Mouse (Mus musculus): ENCODE measurements around the gene Eef1akmt4. TPM values are rescaled to one million over a fixed set of nuclear protein-coding genes. Genes with fewer than 3 reads are reported as not detected.

Gene Eef1akmt4
- total and polyA plus RNA-seq, 3 experiments, result 37.1 to 52.2 TPM; not detected in 1

- TF ChIP-seq MAZ (IDR thresholded peaks at IDR 0.05; ENCODE audit: low read depth, low read length) (no peak), ZKSCAN1 (IDR thresholded peaks at IDR 0.05; ENCODE audit: low read depth, low read length) (no peak), SMC3 (IDR thresholded peaks at IDR 0.05; ENCODE audit: low read depth, low read length) (no peak), POLR2AphosphoS2 (IDR thresholded peaks at IDR 0.05; ENCODE audit: low read length) (no peak), GABPA (IDR thresholded peaks at IDR 0.05; ENCODE audit: low read depth, low read length) (no peak), POLR2A (IDR thresholded peaks at IDR 0.05; ENCODE audit: control insufficient read depth in 1 of 2, insufficient read depth in 1 of 2, low read depth in 1 of 2, low read length in 2 of 2, poor library complexity in 1 of 2) (no peak)
These were observed 11.8 kb downstream of the Eef1akmt4 start (continued) for GRCm38 (mm10) chr16:20623211-20623610.

GRCm38 (mm10) chr16:20628871-20629391 is 17.5 kb downstream of the Eef1akmt4 start:
- Histone ChIP-seq H3K9me3 (replicated peaks; ENCODE audit: insufficient read depth, low read length) (no peaks in the 10 kb centered on the region), H3K79me2 (ENCODE audit: control insufficient read depth, insufficient read depth, low read length, poor library complexity) (peaks cover 6% of the 10 kb centered on the region; the same call in 1 of the 2 replicates), H3K27ac (ENCODE audit: control insufficient read depth, low read depth, low read length) (0 out of 2 replicates have a peak overlapping the region, but pooled peaks have one; percentile 2), H3K9ac (ENCODE audit: control insufficient read depth, low read depth, low read length, poor library complexity, severe bottlenecking) (peak overlapping the region; percentile 69), H3K36me3 (ENCODE audit: control insufficient read depth in 1 of 2, insufficient read depth in 2 of 2, low read length in 2 of 2) (peaks cover 0 to 3% of the 10 kb centered on the region in 2 experiments; a peak in 2 of 4 replicates), H3K4me1 (ENCODE audit: control insufficient read depth in 1 of 2, insufficient read depth in 2 of 2, low read length in 2 of 2) (peaks cover 2 to 16% of the 10 kb centered on the region in 2 experiments; a peak in 3 of 4 replicates), H3K4me3 (ENCODE audit: control insufficient read depth in 1 of 2, insufficient read depth in 1 of 2, low read depth in 2 of 2, low read length in 2 of 2) (peak overlapping the region; percentile 59 to 73), H3K27me3 (ENCODE audit: control insufficient read depth in 1 of 2, insufficient read depth in 2 of 2, low read length in 2 of 2) (no peaks in the 10 kb centered on the region)
- peak; percentile 46 for DNase-seq (ENCODE audit: low read depth, low spot score)
- no peak for TF ChIP-seq UBTF (IDR thresholded peaks at IDR 0.05; ENCODE audit: borderline replicate concordance, insufficient read depth, low read depth, low read length)
- no peak for TF ChIP-seq CHD2 (IDR thresholded peaks at IDR 0.05; ENCODE audit: low read length)
- TF ChIP-seq ZNF384 (IDR thresholded peaks at IDR 0.05; ENCODE audit: low read depth, low read length), result no peak
- TF ChIP-seq POLR2AphosphoS2 (IDR thresholded peaks at IDR 0.05; ENCODE audit: low read length), result no peak
- TF ChIP-seq ELF1 (IDR thresholded peaks at IDR 0.05; ENCODE audit: low read depth, low read length), result no peak
- TF ChIP-seq CHD1 (IDR thresholded peaks at IDR 0.05; ENCODE audit: low read depth, low read length), result no peak
- no peak for TF ChIP-seq TBP (IDR thresholded peaks at IDR 0.05; ENCODE audit: low read depth, low read length)
- no peak for TF ChIP-seq JUND (IDR thresholded peaks at IDR 0.05; ENCODE audit: low read depth, low read length)
- TF ChIP-seq POLR2AphosphoS5 (IDR thresholded peaks at IDR 0.05; ENCODE audit: borderline replicate concordance, low read depth, low read length), result no peak
- no peak for TF ChIP-seq USF1 (IDR thresholded peaks at IDR 0.05; ENCODE audit: low read depth, low read length)
- TF ChIP-seq MYB (IDR thresholded peaks at IDR 0.05; ENCODE audit: low read depth, low read length), result no peak
- no peak for TF ChIP-seq HCFC1 (IDR thresholded peaks at IDR 0.05; ENCODE audit: low read depth, low read length)
- TF ChIP-seq USF2 (IDR thresholded peaks at IDR 0.05; ENCODE audit: borderline replicate concordance in 1 of 2, insufficient read depth in 1 of 2, low read depth in 1 of 2, low read length in 2 of 2), result no peak
- TF ChIP-seq TCF12 (IDR thresholded peaks at IDR 0.05; ENCODE audit: low read depth, low read length), result no peak
- TF ChIP-seq ZKSCAN1 (IDR thresholded peaks at IDR 0.05; ENCODE audit: low read depth, low read length), result no peak
- no peak for TF ChIP-seq MEF2A (IDR thresholded peaks at IDR 0.05; ENCODE audit: extremely low read depth, insufficient replicate concordance, low read depth, low read length, poor library complexity, severe bottlenecking)

Measured in MEL (cell line).